Mouse (Mus musculus): Measurements from ENCODE around the gene Cyb5r1. TPM values are rescaled to one million over a fixed set of nuclear protein-coding genes. Genes with fewer than 3 reads are reported as not detected.

The Cyb5r1 gene
- 37.6 and 38.8 TPM in 2 replicates for polyA plus RNA-seq (2016; fragmentation: Nextera tagmentation; extraction: Ambion mirVana)

DNA sequence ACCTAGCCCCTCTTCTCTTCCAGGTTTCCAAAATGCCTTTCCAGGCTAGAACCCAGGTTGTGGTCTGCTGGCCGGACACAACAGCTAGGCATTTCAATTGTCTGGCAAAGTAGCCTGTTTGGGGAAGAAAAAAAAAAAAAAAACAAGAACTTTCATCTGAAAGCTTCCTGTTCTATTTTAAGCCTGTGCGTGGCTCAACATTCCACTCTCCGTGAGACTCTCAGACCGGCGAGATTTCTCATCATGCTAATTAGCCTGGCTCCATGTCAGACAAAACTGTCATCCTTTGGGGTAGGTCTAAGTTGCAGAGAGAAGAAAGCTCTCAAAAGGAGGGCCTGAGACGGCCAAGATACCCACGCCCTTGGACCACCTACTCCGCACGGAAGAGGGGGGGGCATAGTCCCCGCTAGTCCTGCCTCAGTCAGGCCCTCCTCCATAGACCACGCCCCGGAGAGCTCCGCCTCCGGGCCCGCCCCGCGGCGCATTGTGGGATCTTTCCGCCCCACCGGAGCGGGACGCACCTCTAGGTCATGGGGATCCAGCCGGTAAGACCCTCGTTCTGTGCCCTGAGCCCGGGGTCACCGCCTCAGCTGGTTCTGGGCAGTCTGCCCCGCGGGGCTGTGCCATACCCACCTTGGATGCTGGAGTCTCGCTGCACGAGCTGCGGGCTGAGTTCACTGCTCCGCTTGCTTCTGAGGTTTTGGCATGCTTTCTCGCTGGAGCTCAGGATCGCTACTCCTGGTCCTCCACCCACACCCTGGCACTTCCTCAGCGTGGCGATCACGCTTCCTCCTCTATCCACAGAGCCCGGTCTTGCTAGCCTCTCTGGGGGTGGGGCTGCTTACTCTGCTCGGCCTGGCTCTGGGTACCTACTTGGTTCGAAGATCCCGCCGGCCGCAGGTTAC, at the start of gene Cyb5r1:
Gene Cyb5r1 (plus strand): TSS at position 51 of the 905 bp plus-strand sequence.
- Histone ChIP-seq H3K27me3 (replicated peaks) (no peaks in the 10 kb centered on the region), H3K4me1 (replicated peaks) (peaks cover 7% of the 10 kb centered on the region), H3K9me3 (replicated peaks) (no peaks in the 10 kb centered on the region), H3K36me3 (peaks cover 34% of the 10 kb centered on the region), H3K27ac (ENCODE audit: poor library complexity, severe bottlenecking) (peak within 1 kb of the TSS; percentile 51; the same call in 1 of the 2 replicates), H3K9ac (peak within 1 kb of the TSS; percentile 86), H3K4me3 (peak within 1 kb of the TSS; percentile 82), H3K4me2 (peak within 1 kb of the TSS; percentile 88)
- under 1% methylated on average over 43 of the region's 43 CpGs for WGBS
- ATAC-seq (ENCODE audit: insufficient number of reproducible peaks, low FRiP score): peak; percentile 99

DNA sequence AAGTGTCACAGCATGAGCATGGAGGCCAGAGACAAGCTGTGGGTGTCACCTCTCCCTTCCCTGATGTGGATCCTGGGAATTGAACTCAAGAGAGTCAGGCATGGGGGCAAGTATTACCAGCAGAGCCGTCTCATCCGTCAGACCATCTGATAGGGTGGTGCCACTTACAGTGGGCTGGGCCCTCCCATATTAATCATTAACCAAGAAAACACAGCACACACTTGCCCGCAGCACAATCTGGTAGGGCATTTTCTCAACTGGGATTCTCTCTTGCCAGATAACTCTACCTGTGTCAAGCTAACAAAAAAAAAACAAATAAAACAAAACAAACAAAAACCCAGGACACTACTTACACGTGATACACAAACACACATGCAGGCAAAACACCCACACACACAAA, 47.9 kb upstream of the Cyb5r1 start:
- Histone ChIP-seq H3K4me3 (no peak overlapping the region), H3K4me1 (replicated peaks) (peaks cover 11% of the 10 kb centered on the region), H3K9ac (no peak overlapping the region), H3K27me3 (replicated peaks) (no peaks in the 10 kb centered on the region), H3K36me3 (peaks cover 68% of the 10 kb centered on the region), H3K4me2 (no peak overlapping the region), H3K9me3 (replicated peaks) (no peaks in the 10 kb centered on the region), H3K27ac (ENCODE audit: poor library complexity, severe bottlenecking) (no peak overlapping the region)
- 86% methylated on average over 4 of the region's 4 CpGs for WGBS
- no peak for ATAC-seq (ENCODE audit: insufficient number of reproducible peaks, low FRiP score)

DNA sequence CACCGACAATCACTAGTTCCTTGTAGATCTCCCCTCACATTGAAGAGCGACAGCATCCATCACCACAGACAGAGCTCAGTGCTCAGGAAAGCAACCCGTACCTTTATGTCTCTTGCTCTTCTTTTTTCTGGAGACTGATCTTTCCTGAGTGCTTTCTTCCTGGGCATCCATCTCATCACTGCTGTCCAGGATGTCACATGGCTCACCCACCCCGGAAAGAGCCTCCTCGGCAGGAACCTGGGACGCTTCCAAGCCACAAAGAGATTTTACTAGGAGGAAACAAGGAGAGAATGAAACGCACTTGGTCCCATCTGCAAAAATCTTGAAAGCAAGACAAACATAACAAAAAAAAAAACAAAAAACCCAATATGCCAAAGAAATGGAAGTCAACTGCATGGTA, 44.7 kb upstream of the Cyb5r1 start:
- 73% methylated on average over 7 of the region's 7 CpGs for WGBS
- H3K9ac ChIP-seq: peak overlapping the region; percentile 83; the same call in 1 of the 2 replicates
- peaks cover 38% of the 10 kb centered on the region for H3K36me3 ChIP-seq
- H3K4me2 ChIP-seq: peak overlapping the region; percentile 76
- H3K4me3 ChIP-seq: peak overlapping the region; percentile 73
- peaks cover 14% of the 10 kb centered on the region for H3K4me1 ChIP-seq (replicated peaks)
- H3K27me3 ChIP-seq (replicated peaks): no peaks in the 10 kb centered on the region
- no peaks in the 10 kb centered on the region for H3K9me3 ChIP-seq (replicated peaks)
- no peak for ATAC-seq (ENCODE audit: insufficient number of reproducible peaks, low FRiP score)
- no peak overlapping the region for H3K27ac ChIP-seq (ENCODE audit: poor library complexity, severe bottlenecking)

DNA sequence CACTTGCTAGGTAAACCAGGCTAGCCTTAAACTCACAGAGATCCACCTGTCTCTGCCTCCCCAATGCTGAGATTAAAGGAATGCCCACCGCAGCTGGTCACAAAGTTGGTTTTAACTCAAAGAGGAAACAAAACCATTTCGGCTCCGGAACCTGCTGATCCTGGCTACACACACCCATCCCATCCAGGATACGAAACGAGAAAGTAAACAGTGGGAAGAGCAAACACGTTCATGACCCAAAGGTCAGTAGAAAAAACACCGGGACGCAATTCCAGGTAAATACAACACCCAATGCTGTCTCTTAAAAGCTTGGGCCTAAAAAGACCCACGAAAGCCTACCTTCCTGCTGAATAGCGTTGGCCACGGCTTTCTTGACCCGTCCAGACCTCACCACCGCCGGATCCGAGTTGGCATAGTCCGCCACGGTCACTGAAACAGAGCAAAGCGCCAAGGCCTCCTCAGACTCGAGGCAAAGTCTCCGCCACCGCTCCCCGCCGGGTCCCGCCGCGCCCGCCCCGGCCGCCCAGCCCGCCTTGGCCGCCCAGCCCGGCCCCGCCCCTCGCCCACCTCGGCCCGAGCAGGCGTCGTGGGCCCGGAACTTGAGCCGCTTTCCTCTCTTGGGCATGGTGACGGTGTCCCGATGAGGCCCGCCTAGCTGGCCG, 44.0 kb upstream of the Cyb5r1 start:
- Histone ChIP-seq H3K9me3 (replicated peaks) (no peaks in the 10 kb centered on the region), H3K27ac (ENCODE audit: poor library complexity, severe bottlenecking) (peak overlapping the region; percentile 67), H3K36me3 (peaks cover 32% of the 10 kb centered on the region), H3K27me3 (replicated peaks) (no peaks in the 10 kb centered on the region), H3K4me2 (peak overlapping the region; percentile 76), H3K9ac (peak overlapping the region; percentile 83), H3K4me1 (replicated peaks) (peaks cover 14% of the 10 kb centered on the region), H3K4me3 (peak overlapping the region; percentile 73)
- ATAC-seq (ENCODE audit: insufficient number of reproducible peaks, low FRiP score): peak; percentile 91
- WGBS: 1% methylated on average over 37 of the region's 44 CpGs

DNA sequence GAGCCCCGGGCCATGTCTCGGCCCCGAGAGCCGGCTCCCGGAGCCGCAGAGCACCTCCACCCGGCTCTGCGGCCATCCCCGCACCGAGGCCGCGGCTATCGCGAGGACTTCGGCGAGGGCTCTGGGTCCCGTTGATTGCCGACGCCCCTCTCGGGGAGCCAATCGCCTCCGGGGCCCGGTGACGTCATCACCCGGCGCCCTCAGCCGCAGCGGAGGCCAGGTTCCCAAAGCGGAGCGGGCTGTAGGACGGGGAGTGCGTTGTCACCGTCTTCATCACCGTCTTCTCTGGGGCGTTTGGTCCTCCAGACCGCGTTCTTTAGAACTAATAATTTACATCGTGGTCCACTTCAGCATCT, 43.5 kb upstream of the Cyb5r1 start, which contains the start of gene Tmem183a:
Gene Tmem183a (minus strand): TSS at position 123 of the 356 bp plus-strand sequence.
- H3K36me3 ChIP-seq: peaks cover 28% of the 10 kb centered on the region
- H3K4me2 ChIP-seq: peak within 1 kb of the TSS; percentile 76
- H3K4me1 ChIP-seq (replicated peaks): peaks cover 14% of the 10 kb centered on the region
- WGBS: under 1% methylated on average over 38 of the region's 38 CpGs
- H3K27me3 ChIP-seq (replicated peaks): no peaks in the 10 kb centered on the region
- ATAC-seq (ENCODE audit: insufficient number of reproducible peaks, low FRiP score): peak; percentile 97
- peak within 1 kb of the TSS; percentile 83 for H3K9ac ChIP-seq
- peak within 1 kb of the TSS; percentile 73 for H3K4me3 ChIP-seq
- no peaks in the 10 kb centered on the region for H3K9me3 ChIP-seq (replicated peaks)
- H3K27ac ChIP-seq (ENCODE audit: poor library complexity, severe bottlenecking): peak within 1 kb of the TSS; percentile 67

DNA sequence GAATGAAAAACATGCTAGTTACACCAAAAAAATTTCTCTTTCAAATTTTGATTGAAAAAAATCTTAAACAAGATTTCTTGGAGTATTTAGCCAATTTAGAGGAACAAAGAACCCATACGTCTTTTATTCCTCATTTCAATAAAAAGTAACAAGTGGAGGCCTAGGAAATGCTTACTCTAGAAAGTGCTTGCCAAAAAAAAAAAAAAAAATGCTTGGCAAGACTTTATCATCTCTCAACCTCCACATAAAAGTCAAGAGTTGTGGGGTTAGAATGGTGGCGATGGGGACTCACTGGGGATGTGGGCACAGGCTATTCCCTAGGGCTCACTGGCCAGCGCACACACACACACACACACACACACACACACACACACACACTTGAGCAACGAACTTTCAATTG, 42.2 kb upstream of the Cyb5r1 start:
- no peaks in the 10 kb centered on the region for H3K9me3 ChIP-seq (replicated peaks)
- no peaks in the 10 kb centered on the region for H3K27me3 ChIP-seq (replicated peaks)
- ATAC-seq (ENCODE audit: insufficient number of reproducible peaks, low FRiP score): no peak
- H3K4me2 ChIP-seq: no peak overlapping the region
- no peak overlapping the region for H3K4me3 ChIP-seq
- H3K4me1 ChIP-seq (replicated peaks): peaks cover 14% of the 10 kb centered on the region
- H3K36me3 ChIP-seq: peaks cover 18% of the 10 kb centered on the region
- no peak overlapping the region for H3K27ac ChIP-seq (ENCODE audit: poor library complexity, severe bottlenecking)
- no peak overlapping the region for H3K9ac ChIP-seq
- WGBS: 74% methylated on average over 4 of the region's 4 CpGs

DNA sequence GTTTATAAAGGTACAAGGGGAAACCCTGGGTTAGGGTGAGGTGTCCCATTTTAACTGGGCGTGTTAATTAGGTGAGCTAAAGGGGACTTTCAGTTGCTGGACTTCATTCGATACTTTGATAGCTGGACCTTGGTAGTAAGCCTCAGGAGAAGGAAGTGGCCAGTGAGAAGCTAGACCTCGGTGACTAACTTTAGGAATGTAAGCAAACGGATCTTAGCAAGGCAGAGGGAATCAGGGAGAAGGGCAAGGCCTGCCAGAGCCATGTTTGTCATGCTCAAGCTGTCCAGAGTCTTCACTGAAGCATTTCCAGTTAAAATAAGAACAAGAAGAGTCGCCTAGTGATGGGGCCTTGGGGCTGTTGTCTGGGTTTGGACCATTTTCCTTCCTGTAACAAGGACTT, 39.9 kb upstream of the Cyb5r1 start:
- H3K27ac ChIP-seq (ENCODE audit: poor library complexity, severe bottlenecking): no peak overlapping the region
- 55% methylated on average over 5 of the region's 5 CpGs for WGBS

DNA sequence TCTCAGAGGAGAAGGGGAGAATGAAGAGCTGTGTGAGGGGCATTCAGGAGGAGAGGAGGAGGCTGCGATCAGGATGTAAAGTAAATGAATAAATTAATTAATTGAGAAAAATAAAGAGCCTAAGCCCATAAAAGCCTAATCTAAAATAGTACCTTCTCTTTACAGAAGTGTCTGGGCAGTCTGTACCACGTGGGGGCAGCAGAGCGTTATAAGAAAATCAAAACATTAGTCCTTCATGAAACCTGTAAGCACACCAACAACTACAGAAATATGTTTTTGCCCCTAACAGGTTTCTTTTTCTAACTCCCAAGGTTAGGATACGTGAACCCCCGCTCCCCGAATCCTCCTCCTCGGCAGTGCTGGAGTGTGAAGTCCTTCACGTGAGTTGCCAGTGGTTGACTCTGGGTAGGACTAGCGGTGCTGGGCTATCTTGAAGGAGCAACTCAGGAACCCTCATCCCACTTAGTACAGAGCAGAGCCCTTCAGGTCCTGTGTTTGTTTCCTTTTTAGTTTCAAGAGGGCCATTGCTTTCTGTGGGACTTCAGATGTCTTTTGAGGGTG, 36.5 kb upstream of the Cyb5r1 start:
- no peak for ATAC-seq (ENCODE audit: insufficient number of reproducible peaks, low FRiP score)
- WGBS: 45% methylated on average over 9 of the region's 9 CpGs
- no peak overlapping the region for H3K4me3 ChIP-seq
- 0 out of 2 replicates have a peak, but pooled peaks cover 2% of the 10 kb centered on the region for H3K4me1 ChIP-seq (replicated peaks)
- H3K27me3 ChIP-seq (replicated peaks): no peaks in the 10 kb centered on the region
- H3K9me3 ChIP-seq (replicated peaks): peaks cover 9% of the 10 kb centered on the region
- 0 out of 2 replicates have a peak overlapping the region, but pooled peaks have one; percentile 40 for H3K9ac ChIP-seq
- no peak overlapping the region for H3K27ac ChIP-seq (ENCODE audit: poor library complexity, severe bottlenecking)
- no peaks in the 10 kb centered on the region for H3K36me3 ChIP-seq
- H3K4me2 ChIP-seq: no peak overlapping the region

More for the DNA sequence above, 39.9 kb upstream of the Cyb5r1 start:
- Histone ChIP-seq H3K9me3 (replicated peaks) (peaks cover 5% of the 10 kb centered on the region), H3K9ac (no peak overlapping the region), H3K4me2 (no peak overlapping the region), H3K4me1 (replicated peaks) (peaks cover 12% of the 10 kb centered on the region), H3K4me3 (no peak overlapping the region), H3K27me3 (replicated peaks) (no peaks in the 10 kb centered on the region), H3K36me3 (peaks cover 2% of the 10 kb centered on the region; the same call in 1 of the 2 replicates)
- ATAC-seq (ENCODE audit: insufficient number of reproducible peaks, low FRiP score): no peak

DNA sequence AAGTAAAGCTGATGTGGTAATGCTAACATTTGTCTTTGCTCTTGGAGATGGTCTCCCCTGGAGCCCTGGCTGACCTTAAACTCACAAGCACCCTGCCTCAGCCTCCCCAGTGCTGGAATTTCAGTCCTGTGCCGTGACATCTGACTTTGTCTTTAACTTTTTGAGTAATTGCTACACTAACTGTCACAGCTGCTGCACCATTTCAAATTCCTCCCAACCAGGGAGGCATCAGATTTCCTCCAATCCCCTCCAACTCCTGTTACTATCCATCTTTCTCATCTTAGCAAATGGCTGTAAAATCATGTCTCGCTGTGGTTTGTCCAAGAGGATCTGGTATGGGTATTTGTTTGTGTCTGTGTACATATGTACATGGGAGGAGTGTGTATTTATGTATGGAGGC, 31.2 kb upstream of the Cyb5r1 start:
- Histone ChIP-seq H3K27ac (ENCODE audit: poor library complexity, severe bottlenecking) (no peak overlapping the region), H3K4me1 (replicated peaks) (no peaks in the 10 kb centered on the region), H3K36me3 (no peaks in the 10 kb centered on the region), H3K4me2 (no peak overlapping the region), H3K9me3 (replicated peaks) (peaks cover 9% of the 10 kb centered on the region), H3K4me3 (no peak overlapping the region), H3K27me3 (replicated peaks) (no peaks in the 10 kb centered on the region), H3K9ac (no peak overlapping the region)
- WGBS: 68% methylated on average over 2 of the region's 2 CpGs
- ATAC-seq (ENCODE audit: insufficient number of reproducible peaks, low FRiP score): no peak

DNA sequence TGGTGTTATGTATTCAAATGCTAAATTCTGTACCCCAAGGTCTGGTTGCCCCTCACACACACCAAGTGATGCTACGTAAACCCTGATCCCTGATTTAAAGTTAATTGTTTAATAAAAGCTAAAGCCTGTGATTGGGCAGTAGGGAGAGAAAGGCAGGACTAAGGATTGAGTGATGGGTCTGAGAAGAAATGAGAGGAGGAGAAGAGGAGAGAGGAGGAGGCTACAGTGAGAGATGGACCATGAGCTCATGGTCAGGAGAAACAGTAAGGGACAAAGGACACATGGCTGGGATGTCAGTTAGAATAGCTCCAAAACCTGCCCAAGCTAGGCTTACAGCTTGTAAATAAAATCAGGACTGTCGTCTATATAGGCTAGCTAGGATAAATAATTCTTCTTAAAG, 24.3 kb upstream of the Cyb5r1 start:
- Histone ChIP-seq H3K9ac (no peak overlapping the region), H3K27me3 (replicated peaks) (no peaks in the 10 kb centered on the region), H3K4me3 (no peak overlapping the region), H3K9me3 (replicated peaks) (peaks cover 4% of the 10 kb centered on the region), H3K36me3 (no peaks in the 10 kb centered on the region), H3K4me1 (replicated peaks) (peaks cover 6% of the 10 kb centered on the region; the same call in 1 of the 2 replicates), H3K4me2 (no peak overlapping the region), H3K27ac (ENCODE audit: poor library complexity, severe bottlenecking) (no peak overlapping the region)
- WGBS: 74% methylated on average over 2 of the region's 2 CpGs
- no peak for ATAC-seq (ENCODE audit: insufficient number of reproducible peaks, low FRiP score)

Measured in heart, embryonic 12.5 days (tissue).